Mouse (Mus musculus): ENCODE data around the gene Ppef2. TPM values are rescaled to one million over a fixed set of nuclear protein-coding genes. Genes with fewer than 3 reads are reported as not detected.

Gene Ppef2
- polyA plus RNA-seq, 1 experiment from 2014 or later: 0.68 TPM

DNA sequence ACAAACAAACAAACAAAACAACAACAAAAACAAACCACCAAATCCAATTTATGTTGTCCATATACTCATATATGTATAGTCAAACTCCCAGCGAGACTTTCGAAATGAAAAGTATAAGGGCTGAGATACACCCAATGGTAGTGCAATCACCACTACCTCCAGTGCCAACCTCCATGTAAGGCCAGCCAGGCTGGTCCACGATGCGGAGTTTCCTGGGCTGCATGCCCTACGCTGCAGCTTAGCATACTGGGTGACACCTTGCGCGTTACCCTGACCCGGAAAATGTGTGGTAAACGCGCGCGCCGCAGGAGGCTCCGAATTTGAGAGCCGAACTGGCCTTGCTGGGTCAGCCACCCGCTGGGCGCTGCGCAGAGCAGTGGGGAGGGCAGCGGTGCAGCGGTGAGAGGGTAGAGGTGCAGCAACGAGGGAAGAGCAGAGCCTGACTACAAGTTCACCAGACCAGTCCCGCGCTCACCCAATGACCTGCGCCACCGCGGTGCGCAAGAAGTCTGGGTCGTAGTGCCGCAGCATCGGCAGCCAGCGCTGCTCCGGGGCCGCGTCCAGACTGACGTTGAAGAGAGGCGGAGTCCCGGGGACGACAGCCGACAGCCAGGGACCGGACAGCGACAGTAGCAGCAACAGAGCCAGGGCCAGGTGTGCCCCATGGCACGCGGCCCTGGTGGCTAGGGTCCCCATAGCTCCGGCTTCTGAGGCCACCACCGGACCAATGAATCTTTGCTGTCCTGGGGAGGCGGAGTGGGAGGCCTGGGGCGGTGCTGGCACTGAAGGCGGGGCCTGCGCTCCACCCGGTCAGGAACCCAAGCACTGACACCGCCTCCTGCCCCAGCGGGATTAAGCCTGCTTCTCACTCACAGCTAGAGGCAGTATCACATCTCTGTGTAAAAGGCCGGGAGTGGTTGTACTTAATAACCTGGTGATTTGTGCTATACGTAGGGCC, 21.6 kb upstream of the Ppef2 start, which contains the start of gene Naaa:
Gene Naaa, minus strand, starts transcription at position 734 of the 958 bp plus-strand sequence.
- peak within 1 kb of the TSS; percentile 69 for H3K27ac ChIP-seq (ENCODE audit: low read depth, low read length)
- peaks cover 5% of the 10 kb centered on the region for H3K4me1 ChIP-seq (ENCODE audit: control insufficient read depth, insufficient read depth, low read depth, low read length)
- no peaks in the 10 kb centered on the region for H3K9me3 ChIP-seq (ENCODE audit: control insufficient read depth, low read length)
- H3K9ac ChIP-seq (ENCODE audit: low read depth, low read length): peak within 1 kb of the TSS; percentile 73
- peak; percentile 91 for ATAC-seq
- WGBS: 3% methylated on average over 52 of the region's 54 CpGs
- H3K27me3 ChIP-seq (replicated peaks; ENCODE audit: control insufficient read depth, insufficient read depth, low read length): no peaks in the 10 kb centered on the region
- H3K4me2 ChIP-seq (ENCODE audit: low read length): peak within 1 kb of the TSS; percentile 86
- H3K36me3 ChIP-seq (ENCODE audit: control insufficient read depth, insufficient read depth, low read length): no peaks in the 10 kb centered on the region
- peak within 1 kb of the TSS; percentile 67 for H3K4me3 ChIP-seq (ENCODE audit: low read length)

DNA sequence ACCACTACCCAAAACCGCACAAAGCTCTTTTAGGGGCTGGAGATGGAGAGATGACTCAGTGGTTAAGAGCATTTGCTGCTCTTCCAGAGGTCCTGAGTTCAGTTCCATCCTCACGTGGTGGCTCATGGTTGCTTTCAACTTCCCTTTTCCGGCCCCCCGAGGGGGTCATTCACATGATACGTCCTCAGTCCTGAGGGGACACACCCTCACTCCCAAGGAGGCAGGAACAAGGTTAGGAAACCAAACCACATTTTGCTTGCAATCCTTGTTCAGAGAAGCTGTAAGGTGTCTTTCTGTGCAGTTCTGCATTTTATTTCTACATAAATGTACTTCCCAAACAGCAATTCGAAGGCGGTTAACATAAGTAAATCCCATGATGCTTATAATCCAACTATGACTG, 14.4 kb upstream of the Ppef2 start:
- WGBS: 86% methylated on average over 7 of the region's 7 CpGs
- H3K4me1 ChIP-seq (ENCODE audit: control insufficient read depth, insufficient read depth, low read depth, low read length): no peaks in the 10 kb centered on the region

DNA sequence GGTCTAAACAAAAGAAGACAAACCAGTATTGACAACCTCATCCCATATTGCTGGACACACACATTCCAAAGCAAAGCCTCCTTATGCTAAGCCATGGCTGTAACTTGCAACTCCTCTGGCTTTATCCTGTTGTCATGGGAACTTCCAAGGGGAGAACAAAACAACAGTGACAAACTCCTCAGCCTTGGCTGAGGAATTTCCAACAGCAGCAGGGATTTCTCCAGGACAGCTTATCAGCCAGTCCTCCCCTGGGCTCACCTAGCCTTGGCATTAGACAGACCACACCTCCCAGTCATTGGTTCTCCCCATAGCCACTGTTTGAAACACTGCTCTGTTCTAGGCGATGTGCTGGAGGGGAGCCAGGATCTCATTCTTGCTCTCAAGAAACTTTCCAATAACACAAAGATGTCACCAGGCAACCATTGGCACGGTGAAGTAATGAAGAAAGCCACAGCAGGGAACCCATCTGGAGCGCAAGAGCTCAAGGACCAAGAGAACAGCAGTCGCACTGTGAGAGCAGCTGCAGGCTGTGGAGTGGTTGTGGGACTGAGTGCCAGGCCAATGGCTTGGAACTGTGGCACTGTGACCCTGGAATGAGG, 7.8 kb upstream of the Ppef2 start:
- Histone ChIP-seq H3K27ac (ENCODE audit: low read depth, low read length) (peak overlapping the region; percentile 57; the same call in 1 of the 2 replicates), H3K4me1 (ENCODE audit: control insufficient read depth, insufficient read depth, low read depth, low read length) (peaks cover 8% of the 10 kb centered on the region), H3K9me3 (ENCODE audit: control insufficient read depth, low read length) (no peaks in the 10 kb centered on the region), H3K27me3 (replicated peaks; ENCODE audit: control insufficient read depth, insufficient read depth, low read length) (no peaks in the 10 kb centered on the region), H3K4me3 (ENCODE audit: low read length) (no peak overlapping the region), H3K36me3 (ENCODE audit: control insufficient read depth, insufficient read depth, low read length) (no peaks in the 10 kb centered on the region), H3K9ac (ENCODE audit: low read depth, low read length) (no peak overlapping the region), H3K4me2 (ENCODE audit: low read length) (no peak overlapping the region)
- 9% methylated on average over 4 of the region's 4 CpGs for WGBS
- ATAC-seq: peak; percentile 95

More for the DNA sequence above, 14.4 kb upstream of the Ppef2 start:
- no peak overlapping the region for H3K4me3 ChIP-seq (ENCODE audit: low read length)
- H3K36me3 ChIP-seq (ENCODE audit: control insufficient read depth, insufficient read depth, low read length): no peaks in the 10 kb centered on the region
- no peak for ATAC-seq
- no peak overlapping the region for H3K9ac ChIP-seq (ENCODE audit: low read depth, low read length)
- no peaks in the 10 kb centered on the region for H3K9me3 ChIP-seq (ENCODE audit: control insufficient read depth, low read length)
- H3K27me3 ChIP-seq (replicated peaks; ENCODE audit: control insufficient read depth, insufficient read depth, low read length): no peaks in the 10 kb centered on the region
- no peak overlapping the region for H3K4me2 ChIP-seq (ENCODE audit: low read length)
- H3K27ac ChIP-seq (ENCODE audit: low read depth, low read length): no peak overlapping the region

DNA sequence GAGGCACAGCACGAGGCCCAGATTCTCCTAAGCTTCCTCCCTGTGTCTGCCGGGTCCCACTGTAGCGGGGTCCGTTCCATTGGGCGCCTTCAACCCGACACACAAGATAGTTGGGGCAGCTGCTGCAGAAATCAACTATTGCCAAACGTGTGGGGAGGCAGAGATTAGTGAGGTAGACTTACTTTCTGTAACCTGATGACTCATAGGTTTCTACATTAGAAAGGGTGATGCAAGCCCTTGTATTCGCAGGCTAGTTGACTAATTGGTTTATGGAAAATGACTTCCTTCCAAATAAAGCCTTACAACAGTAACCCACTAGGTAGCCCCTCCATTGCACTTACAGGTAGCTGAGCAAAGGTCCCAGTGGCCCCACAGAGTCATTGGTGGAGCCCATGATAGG, 6.6 kb upstream of the Ppef2 start:
- no peak overlapping the region for H3K4me2 ChIP-seq (ENCODE audit: low read length)
- no peaks in the 10 kb centered on the region for H3K9me3 ChIP-seq (ENCODE audit: control insufficient read depth, low read length)
- no peak overlapping the region for H3K27ac ChIP-seq (ENCODE audit: low read depth, low read length)
- peaks cover 8% of the 10 kb centered on the region for H3K4me1 ChIP-seq (ENCODE audit: control insufficient read depth, insufficient read depth, low read depth, low read length)
- no peaks in the 10 kb centered on the region for H3K27me3 ChIP-seq (replicated peaks; ENCODE audit: control insufficient read depth, insufficient read depth, low read length)
- H3K4me3 ChIP-seq (ENCODE audit: low read length): no peak overlapping the region
- no peak overlapping the region for H3K9ac ChIP-seq (ENCODE audit: low read depth, low read length)
- no peaks in the 10 kb centered on the region for H3K36me3 ChIP-seq (ENCODE audit: control insufficient read depth, insufficient read depth, low read length)
- ATAC-seq: no peak
- 92% methylated on average over 8 of the region's 8 CpGs for WGBS

DNA sequence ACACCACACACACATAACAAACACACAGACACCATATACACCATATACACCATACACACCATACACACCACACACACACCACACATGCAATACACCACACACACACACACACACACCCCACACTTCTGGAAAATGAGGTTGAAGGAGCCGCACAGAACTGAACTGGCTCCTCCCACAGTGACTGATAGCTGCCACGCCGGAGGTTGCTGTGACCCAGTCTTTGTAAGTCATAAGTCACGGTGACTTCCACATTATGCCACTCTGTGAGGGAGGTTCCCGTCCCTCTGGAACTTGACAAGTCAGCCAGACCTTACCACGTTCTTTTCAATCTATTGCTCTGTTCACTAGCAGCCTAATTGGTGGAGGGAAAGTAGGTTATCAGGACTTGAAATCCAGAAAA, 1.6 kb downstream of the Ppef2 start:
- Histone ChIP-seq H3K27me3 (replicated peaks; ENCODE audit: control insufficient read depth, insufficient read depth, low read length) (no peaks in the 10 kb centered on the region), H3K9me3 (ENCODE audit: control insufficient read depth, low read length) (no peaks in the 10 kb centered on the region), H3K4me2 (ENCODE audit: low read length) (no peak overlapping the region), H3K9ac (ENCODE audit: low read depth, low read length) (no peak overlapping the region), H3K36me3 (ENCODE audit: control insufficient read depth, insufficient read depth, low read length) (no peaks in the 10 kb centered on the region), H3K4me1 (ENCODE audit: control insufficient read depth, insufficient read depth, low read depth, low read length) (peaks cover 5% of the 10 kb centered on the region; the same call in 1 of the 2 replicates), H3K27ac (ENCODE audit: low read depth, low read length) (no peak overlapping the region), H3K4me3 (ENCODE audit: low read length) (no peak overlapping the region)
- no peak for ATAC-seq
- 64% methylated on average over 6 of the region's 6 CpGs for WGBS

DNA sequence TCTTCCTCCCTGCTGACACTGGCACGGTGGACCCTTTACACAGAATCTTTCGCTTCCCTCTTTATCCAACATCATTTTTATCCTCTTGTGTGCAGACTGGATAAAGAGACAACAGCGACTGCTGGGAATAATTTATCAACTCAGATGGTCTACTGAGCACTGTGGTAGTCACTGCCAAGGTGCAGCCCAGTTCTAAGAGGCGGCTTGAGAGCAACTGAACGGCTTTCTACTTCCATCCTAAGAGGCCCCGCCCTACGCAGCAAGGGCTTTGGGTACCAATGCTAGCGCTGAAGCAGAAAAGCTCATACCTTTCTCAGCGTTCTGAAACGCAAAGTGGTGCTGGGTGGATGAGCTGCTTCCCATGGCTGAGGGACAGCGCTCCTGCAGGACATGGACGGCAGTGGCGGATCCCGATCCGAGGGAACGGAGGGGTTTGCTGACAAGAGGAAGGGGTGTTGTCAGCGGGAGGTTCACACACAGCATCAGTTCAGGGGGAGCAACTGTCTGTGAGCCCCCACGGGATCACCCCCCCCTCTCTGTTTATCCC, 3.2 kb downstream of the Ppef2 start:
- H3K9ac ChIP-seq (ENCODE audit: low read depth, low read length): peak overlapping the region; percentile 39; the same call in 1 of the 2 replicates
- no peaks in the 10 kb centered on the region for H3K27me3 ChIP-seq (replicated peaks; ENCODE audit: control insufficient read depth, insufficient read depth, low read length)
- H3K4me3 ChIP-seq (ENCODE audit: low read length): peak overlapping the region; percentile 23
- peak; percentile 86 for ATAC-seq
- H3K9me3 ChIP-seq (ENCODE audit: control insufficient read depth, low read length): no peaks in the 10 kb centered on the region
- peak overlapping the region; percentile 52 for H3K4me2 ChIP-seq (ENCODE audit: low read length)
- peaks cover 5% of the 10 kb centered on the region; the same call in 1 of the 2 replicates for H3K4me1 ChIP-seq (ENCODE audit: control insufficient read depth, insufficient read depth, low read depth, low read length)
- H3K27ac ChIP-seq (ENCODE audit: low read depth, low read length): no peak overlapping the region
- H3K36me3 ChIP-seq (ENCODE audit: control insufficient read depth, insufficient read depth, low read length): no peaks in the 10 kb centered on the region
- WGBS: 18% methylated on average over 18 of the region's 18 CpGs

DNA sequence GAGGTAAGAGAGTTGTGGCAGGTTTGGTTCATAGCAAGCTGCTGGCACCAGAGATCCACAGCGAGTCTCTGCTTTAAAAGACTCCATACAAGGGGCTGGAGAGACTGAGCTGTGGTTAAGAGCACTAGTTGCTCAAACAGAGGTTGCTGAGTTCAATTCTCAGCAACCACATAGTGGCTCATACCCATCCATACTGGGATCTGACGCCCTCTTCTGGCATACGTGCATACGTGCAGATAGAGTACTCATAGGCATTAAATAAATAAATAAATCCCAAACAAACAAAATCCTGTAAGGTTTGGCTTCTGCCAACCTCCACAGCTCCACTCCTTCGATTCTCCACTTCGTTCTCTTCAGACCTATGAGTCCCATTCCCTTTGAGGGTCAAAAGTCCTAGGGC, 4.0 kb downstream of the Ppef2 start:
- Histone ChIP-seq H3K36me3 (ENCODE audit: control insufficient read depth, insufficient read depth, low read length) (no peaks in the 10 kb centered on the region), H3K4me3 (ENCODE audit: low read length) (no peak overlapping the region), H3K4me2 (ENCODE audit: low read length) (no peak overlapping the region), H3K27me3 (replicated peaks; ENCODE audit: control insufficient read depth, insufficient read depth, low read length) (no peaks in the 10 kb centered on the region), H3K4me1 (ENCODE audit: control insufficient read depth, insufficient read depth, low read depth, low read length) (peaks cover 5% of the 10 kb centered on the region; the same call in 1 of the 2 replicates), H3K9me3 (ENCODE audit: control insufficient read depth, low read length) (no peaks in the 10 kb centered on the region), H3K9ac (ENCODE audit: low read depth, low read length) (no peak overlapping the region), H3K27ac (ENCODE audit: low read depth, low read length) (no peak overlapping the region)
- no peak for ATAC-seq
- 92% methylated on average over 6 of the region's 6 CpGs for WGBS

DNA sequence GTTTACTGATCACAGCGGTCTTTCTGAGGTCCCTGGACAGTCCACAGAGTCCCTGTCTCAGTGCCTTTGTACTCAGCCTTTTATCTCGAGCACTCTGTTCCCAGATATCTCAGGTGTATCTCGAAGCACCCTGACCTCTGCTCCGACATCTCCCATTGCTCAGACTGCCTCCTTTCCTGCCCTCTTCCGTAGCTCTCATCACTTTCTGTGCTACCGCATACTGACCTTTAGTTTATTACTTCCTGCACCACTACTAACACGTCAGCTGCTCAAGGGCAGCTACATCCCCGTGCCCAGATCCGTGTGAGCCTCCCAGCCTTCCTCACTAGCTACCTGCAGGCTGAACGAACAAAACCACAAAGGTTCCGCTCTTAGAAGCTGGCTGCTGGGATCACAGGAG, 7.5 kb downstream of the Ppef2 start:
- Histone ChIP-seq H3K4me1 (ENCODE audit: control insufficient read depth, insufficient read depth, low read depth, low read length) (peaks cover 5% of the 10 kb centered on the region; the same call in 1 of the 2 replicates), H3K9me3 (ENCODE audit: control insufficient read depth, low read length) (no peaks in the 10 kb centered on the region)
- 87% methylated on average over 11 of the region's 11 CpGs for WGBS

DNA sequence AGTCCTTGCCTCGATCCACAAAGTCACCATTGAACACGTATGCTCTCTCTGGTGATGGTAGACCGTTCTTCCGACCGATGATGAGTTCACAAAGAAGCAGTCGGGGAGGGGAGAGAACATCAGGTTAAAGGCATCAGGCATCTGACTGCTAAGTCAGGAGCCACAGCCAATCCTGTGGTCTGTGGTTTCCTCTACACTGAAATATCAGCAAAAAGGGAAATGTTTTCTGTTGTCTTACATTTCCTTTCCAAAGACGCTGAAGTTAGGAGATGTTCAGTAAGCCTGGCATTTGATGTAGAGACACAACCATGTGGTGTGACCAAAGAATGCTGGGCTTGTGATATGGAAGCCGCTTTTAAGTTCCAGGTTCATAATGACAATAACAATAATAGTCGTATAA, 10.6 kb downstream of the Ppef2 start:
- no peak for ATAC-seq
- no peak overlapping the region for H3K4me3 ChIP-seq (ENCODE audit: low read length)
- no peak overlapping the region for H3K9ac ChIP-seq (ENCODE audit: low read depth, low read length)
- no peaks in the 10 kb centered on the region for H3K9me3 ChIP-seq (ENCODE audit: control insufficient read depth, low read length)
- 90% methylated on average over 9 of the region's 9 CpGs for WGBS
- H3K4me2 ChIP-seq (ENCODE audit: low read length): no peak overlapping the region
- H3K36me3 ChIP-seq (ENCODE audit: control insufficient read depth, insufficient read depth, low read length): no peaks in the 10 kb centered on the region
- no peaks in the 10 kb centered on the region for H3K4me1 ChIP-seq (ENCODE audit: control insufficient read depth, insufficient read depth, low read depth, low read length)
- no peak overlapping the region for H3K27ac ChIP-seq (ENCODE audit: low read depth, low read length)
- no peaks in the 10 kb centered on the region for H3K27me3 ChIP-seq (replicated peaks; ENCODE audit: control insufficient read depth, insufficient read depth, low read length)

More for the DNA sequence above, 7.5 kb downstream of the Ppef2 start:
- no peak overlapping the region for H3K4me3 ChIP-seq (ENCODE audit: low read length)
- no peak overlapping the region for H3K9ac ChIP-seq (ENCODE audit: low read depth, low read length)
- no peak overlapping the region for H3K4me2 ChIP-seq (ENCODE audit: low read length)
- no peak for ATAC-seq
- no peak overlapping the region for H3K27ac ChIP-seq (ENCODE audit: low read depth, low read length)
- H3K27me3 ChIP-seq (replicated peaks; ENCODE audit: control insufficient read depth, insufficient read depth, low read length): no peaks in the 10 kb centered on the region
- no peaks in the 10 kb centered on the region for H3K36me3 ChIP-seq (ENCODE audit: control insufficient read depth, insufficient read depth, low read length)
